Mouse (Mus musculus): ENCODE measurements around the gene Snap23. TPM values are rescaled to one million over a fixed set of nuclear protein-coding genes. Genes with fewer than 3 reads are reported as not detected.

The Snap23 gene
- total RNA-seq, 2 experiments from 2014 or later: 45.9 to 52.9 TPM

DNA sequence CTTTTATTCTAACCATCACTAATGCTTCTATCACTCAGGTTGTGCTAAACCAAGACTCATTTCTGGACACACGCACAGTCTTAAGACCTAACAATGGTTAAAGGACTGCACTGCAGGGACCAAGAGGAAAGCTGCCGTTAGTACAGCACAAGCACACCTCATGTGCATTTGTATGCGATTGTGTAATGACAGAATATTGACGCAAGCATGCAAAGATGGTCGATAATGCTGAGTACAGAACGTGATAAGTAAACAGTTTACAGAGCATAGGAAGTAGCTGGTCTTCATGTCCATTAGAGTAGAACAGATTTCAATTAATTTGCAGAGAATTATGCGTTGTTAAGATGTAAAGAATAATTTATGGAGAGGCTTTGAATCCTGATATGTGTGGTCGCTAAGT is 73.4 kb downstream of the Snap23 start:
- no peak for ATAC-seq (replicated peaks; ENCODE audit: low FRiP score, poor library complexity, severe bottlenecking)

DNA sequence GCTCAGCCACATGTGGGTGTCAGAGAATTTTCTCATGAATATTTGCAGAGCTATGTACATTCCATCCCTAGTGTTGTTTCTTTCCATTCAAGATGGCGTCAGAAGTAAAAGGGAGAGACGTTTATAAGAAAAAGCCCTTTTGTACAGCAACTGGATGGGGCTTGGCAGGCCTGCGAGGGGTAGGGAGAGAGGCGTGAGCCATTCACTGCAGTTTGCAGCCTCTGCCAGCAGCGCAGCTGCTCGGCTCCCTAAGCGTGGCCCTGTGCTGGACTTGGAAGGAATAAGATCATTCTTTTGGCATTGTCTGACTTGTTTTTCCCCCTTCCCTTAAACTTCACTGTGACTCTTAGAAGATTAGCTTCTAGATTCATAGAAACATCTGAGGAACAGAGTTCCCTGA is 76.4 kb downstream of the Snap23 start:
- no peak for ATAC-seq (replicated peaks; ENCODE audit: low FRiP score, poor library complexity, severe bottlenecking)

DNA sequence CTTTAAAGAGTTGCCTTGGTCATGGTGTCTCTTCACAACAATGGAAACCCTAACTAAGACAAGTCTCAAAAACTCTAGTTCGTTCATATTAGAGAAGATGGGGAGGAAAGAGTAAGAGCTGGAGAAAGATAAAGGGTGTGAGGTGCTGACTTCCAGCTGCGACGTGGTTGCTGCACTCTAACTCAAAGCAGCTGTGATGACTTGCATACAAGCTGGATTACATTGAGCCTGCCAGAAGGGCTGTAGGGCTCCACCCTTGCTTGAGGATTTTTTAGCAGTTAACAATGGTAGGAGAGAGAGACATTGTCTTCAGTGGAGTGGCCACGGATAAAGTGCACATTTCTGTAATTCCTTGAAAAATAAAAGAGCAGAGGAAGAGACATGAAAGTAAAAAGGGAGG is 79.3 kb downstream of the Snap23 start:
- ATAC-seq (replicated peaks; ENCODE audit: low FRiP score, poor library complexity, severe bottlenecking): no peak

Other genes starting within 250 kb of the Snap23 start
- 8.8 and 13.2 TPM in 2 replicates for gene Vps39, start 214.5 kb upstream of the Snap23 start, total RNA-seq (2015; ENCODE audit: low replicate concordance)
- gene Vps39, start 214.5 kb upstream of the Snap23 start, total RNA-seq (2017; ENCODE audit: low replicate concordance): 8.8 and 10.6 TPM in 2 replicates
- 3.8 and 5.2 TPM in 2 replicates for gene Ganc, start 163.8 kb upstream of the Snap23 start, total RNA-seq (2015; ENCODE audit: low replicate concordance)
- gene Ganc, start 163.8 kb upstream of the Snap23 start, total RNA-seq (2017; ENCODE audit: low replicate concordance): 5.2 and 22.6 TPM in 2 replicates
- gene Tmem87a, start 163.6 kb upstream of the Snap23 start, total RNA-seq (2015; ENCODE audit: low replicate concordance): 7.1 and 16.3 TPM in 2 replicates
- 19.2 and 19.7 TPM in 2 replicates for gene Tmem87a, start 163.6 kb upstream of the Snap23 start, total RNA-seq (2017; ENCODE audit: low replicate concordance)
- gene Capn3, start 111.7 kb upstream of the Snap23 start, total RNA-seq (2015; ENCODE audit: low replicate concordance): not detected in 2 replicates
- 0.51 TPM in 1 of 2 replicates, not detected in the other for gene Capn3, start 111.7 kb upstream of the Snap23 start, total RNA-seq (2017; ENCODE audit: low replicate concordance)
- 20.4 and 23.2 TPM in 2 replicates for gene Zfp106, start 3.8 kb upstream of the Snap23 start, total RNA-seq (2015; ENCODE audit: low replicate concordance)
- 25.0 and 39.2 TPM in 2 replicates for gene Zfp106, start 3.8 kb upstream of the Snap23 start, total RNA-seq (2017; ENCODE audit: low replicate concordance)
- 4.2 and 7.9 TPM in 2 replicates for gene Haus2, start 41.7 kb downstream of the Snap23 start, total RNA-seq (2015; ENCODE audit: low replicate concordance)
- gene Haus2, start 41.7 kb downstream of the Snap23 start, total RNA-seq (2017; ENCODE audit: low replicate concordance): 3.0 and 5.2 TPM in 2 replicates
- 1.3 and 1.9 TPM in 2 replicates for gene Lrrc57, start 41.8 kb downstream of the Snap23 start, total RNA-seq (2015; ENCODE audit: low replicate concordance)
- 7.8 and 12.0 TPM in 2 replicates for gene Lrrc57, start 41.8 kb downstream of the Snap23 start, total RNA-seq (2017; ENCODE audit: low replicate concordance)
- 0.84 and 7.1 TPM in 2 replicates for gene Stard9, start 61.5 kb downstream of the Snap23 start, total RNA-seq (2015; ENCODE audit: low replicate concordance)
- gene Stard9, start 61.5 kb downstream of the Snap23 start, total RNA-seq (2017; ENCODE audit: low replicate concordance): 0.94 and 1.1 TPM in 2 replicates